Mouse (Mus musculus) urinary bladder, postnatal 0 days (tissue): ENCODE data around the gene Pigx. TPM values are rescaled to one million over a fixed set of nuclear protein-coding genes. Genes with fewer than 3 reads are reported as not detected.

Source experiments
- polyA plus RNA-seq: library from polyadenylated mRNA; unstranded; fragments of >200 nt; fragmentation: Nextera tagmentation; extraction: Ambion mirVana; gene quantifications from 2 replicates; pipeline ENCODE4 v1.2.1, GENCODE M21; 2015

Gene Pigx
- polyA plus RNA-seq, result 68.3 and 74.3 TPM in 2 replicates

DNA sequence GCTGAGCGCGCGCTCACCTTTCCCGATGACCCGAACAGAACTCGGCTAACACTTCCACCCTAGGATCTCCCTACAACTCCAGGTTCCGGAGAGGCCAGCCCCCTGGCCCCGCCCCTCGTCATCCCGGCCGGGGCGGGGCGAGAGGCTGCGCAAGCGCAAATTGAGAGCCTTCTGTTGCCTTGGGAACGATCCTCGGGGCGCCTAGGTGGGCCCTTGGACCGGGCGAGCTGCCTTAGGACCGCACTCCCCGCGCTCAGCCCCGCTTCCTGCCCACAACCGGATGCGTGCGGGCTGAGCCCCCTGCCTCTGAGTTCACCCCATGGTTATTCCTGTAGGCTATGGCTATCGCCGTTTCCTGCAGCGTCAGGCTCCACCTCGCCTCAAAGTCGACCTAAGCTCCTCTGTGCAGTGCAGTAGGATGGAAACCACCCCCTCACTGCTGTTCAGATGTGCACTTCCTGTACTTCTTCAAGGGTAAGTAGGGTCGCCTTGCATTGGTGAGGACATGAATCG, at the start of gene Pigx, which contains the start of gene Cep19:
Pigx (minus strand) TSS at position 103 of the 513 bp plus-strand sequence.
Cep19 (plus strand) TSS at position 163 of the 513 bp plus-strand sequence.

DNA sequence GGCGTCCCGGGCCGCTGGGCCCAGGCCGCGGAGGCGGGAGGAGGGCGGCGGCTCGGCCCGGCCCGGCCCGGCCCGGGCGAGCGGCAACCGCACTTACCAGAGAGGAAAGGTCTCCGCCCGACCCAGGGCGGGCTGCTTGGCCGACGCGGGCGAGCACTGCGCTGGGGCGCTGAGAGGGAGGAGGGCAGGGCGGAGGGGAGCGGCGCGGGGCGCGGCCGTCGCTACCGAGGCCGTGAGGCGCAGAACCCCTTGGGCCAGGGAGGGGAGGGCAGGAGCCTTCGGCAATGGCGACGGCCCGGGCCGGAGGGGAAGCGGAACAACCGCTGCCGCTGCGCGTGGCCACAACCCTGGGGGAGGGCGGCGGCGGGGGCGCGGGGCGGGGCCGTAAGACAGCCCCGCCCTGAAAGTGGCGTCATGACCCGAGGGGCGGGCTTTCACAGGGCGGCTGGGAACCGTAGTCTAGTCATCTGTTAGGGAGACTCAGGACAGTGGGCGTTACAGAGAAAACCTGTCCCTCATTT, 20.5 kb downstream of the Pigx start, which contains the start of gene Pak2:
Pak2 (minus strand) TSS at position 352 of the 521 bp plus-strand sequence.

Other genes with a start within 250 kb of the Pigx start
- gene Meltf, start 220.9 kb downstream of the Pigx start, polyA plus RNA-seq, result 0.06 and 0.08 TPM in 2 replicates
- 2.4 and 3.4 TPM in 2 replicates for gene Pigz, start 165.9 kb downstream of the Pigx start, polyA plus RNA-seq
- gene 0610012G03Rik, start 151.2 kb downstream of the Pigx start, polyA plus RNA-seq, result 80.0 and 93.9 TPM in 2 replicates
- 46.7 and 65.2 TPM in 2 replicates for gene Ncbp2, start 151.2 kb downstream of the Pigx start, polyA plus RNA-seq
- 7.5 and 9.4 TPM in 2 replicates for gene Senp5, start 96.5 kb downstream of the Pigx start, polyA plus RNA-seq
- gene Pak2, start 20.4 kb downstream of the Pigx start, polyA plus RNA-seq, result 32.3 and 38.3 TPM in 2 replicates
- gene Cep19, start 60 bp upstream of the Pigx start, polyA plus RNA-seq, result 11.6 and 12.2 TPM in 2 replicates
- 13.7 and 16.6 TPM in 2 replicates for gene Nrros, start 65.9 kb upstream of the Pigx start, polyA plus RNA-seq
- gene Bex6, start 80.1 kb upstream of the Pigx start, polyA plus RNA-seq, result not detected in 2 replicates
- gene Fbxo45, start 147.4 kb upstream of the Pigx start, polyA plus RNA-seq, result 5.7 and 7.4 TPM in 2 replicates
- gene Wdr53, start 147.5 kb upstream of the Pigx start, polyA plus RNA-seq, result 11.9 and 13.8 TPM in 2 replicates
- not detected in 2 replicates for gene Smco1, start 171.7 kb upstream of the Pigx start, polyA plus RNA-seq
- 15.5 and 18.5 TPM in 2 replicates for gene Rnf168, start 177.7 kb upstream of the Pigx start, polyA plus RNA-seq
- 6.7 and 10.8 TPM in 2 replicates for gene Ubxn7, start 232.5 kb upstream of the Pigx start, polyA plus RNA-seq